Mouse (Mus musculus) brain, embryonic 14.5 days (tissue): ENCODE results near the gene Ermap.

Experiments
- CTCF ChIP-seq: fragments of 200-500 bp; IDR thresholded peaks from 2 replicates; pipeline ENCODE4 v1.5.1; 2012; ENCODE audit warnings: inconsistent platforms, mild to moderate bottlenecking, moderate library complexity, borderline replicate concordance; ENCODE audit not compliant: insufficient read depth, insufficient read length; ENCODE audit errors: extremely low read depth
- POLR2A ChIP-seq: fragments of 200-500 bp; IDR thresholded peaks from 2 replicates; pipeline ENCODE4 v1.6.1; 2012; ENCODE audit warnings: mild to moderate bottlenecking, inconsistent platforms, borderline replicate concordance; ENCODE audit not compliant: poor library complexity, insufficient read depth, insufficient read length, severe bottlenecking; ENCODE audit errors: extremely low read depth

GRCm38 (mm10) chr4:119226751-119227150 is 36.9 kb upstream of the Ermap start:
- TF ChIP-seq POLR2A (no peak), CTCF (no peak)
